Mouse (Mus musculus): ENCODE results near the gene Ndufs2. TPM values are rescaled to one million over a fixed set of nuclear protein-coding genes. Genes with fewer than 3 reads are reported as not detected.

The Ndufs2 gene
- 100 to 1,000 TPM; 285 to 306 (median 298) TPM for total RNA-seq (2022)

DNA sequence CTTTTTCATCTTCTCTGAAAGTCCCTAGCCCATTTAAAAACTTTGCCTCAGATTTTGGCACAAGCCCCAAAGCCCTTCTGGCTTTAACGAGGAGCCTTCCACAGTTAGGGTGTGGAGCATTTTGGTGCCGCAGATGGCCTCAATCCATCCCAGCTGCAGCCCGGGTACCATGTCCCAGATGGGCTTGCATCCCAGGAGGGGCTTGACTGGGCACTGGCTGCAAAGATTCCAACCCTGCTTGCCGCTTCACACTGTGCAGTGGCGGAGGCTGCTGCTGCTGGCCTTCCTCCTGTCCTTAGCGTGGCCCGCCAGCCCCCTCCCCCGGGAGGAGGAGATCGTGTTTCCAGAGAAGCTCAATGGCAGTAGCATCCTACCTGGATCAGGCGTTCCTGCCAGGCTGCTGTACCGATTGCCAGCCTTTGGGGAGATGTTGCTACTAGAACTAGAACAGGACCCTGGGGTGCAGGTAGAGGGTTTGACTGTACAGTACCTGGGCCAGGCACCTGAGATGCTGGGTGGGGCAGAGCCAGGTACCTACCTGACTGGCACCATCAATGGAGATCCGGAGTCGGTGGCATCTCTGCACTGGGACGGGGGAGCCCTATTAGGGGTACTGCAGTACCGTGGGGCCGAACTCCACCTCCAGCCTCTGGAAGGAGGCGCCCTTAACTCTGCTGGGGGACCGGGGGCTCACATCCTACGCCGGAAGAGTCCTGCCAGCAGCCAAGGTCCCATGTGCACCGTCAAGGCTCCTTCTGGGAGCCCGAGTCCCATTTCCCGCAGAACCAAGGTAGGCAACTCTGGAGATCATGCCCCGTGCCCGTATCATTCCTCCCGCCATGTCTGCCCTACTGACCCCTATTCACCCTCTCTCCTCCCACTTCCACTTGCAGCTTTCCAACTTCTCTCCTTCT, at the start of gene Ndufs2:
TSS of gene Ndufs2 (minus strand) at position 709 of the 914 bp plus-strand sequence.
- DNase-seq (ENCODE audit: low spot score in 2 of 2) = no peak

DNA sequence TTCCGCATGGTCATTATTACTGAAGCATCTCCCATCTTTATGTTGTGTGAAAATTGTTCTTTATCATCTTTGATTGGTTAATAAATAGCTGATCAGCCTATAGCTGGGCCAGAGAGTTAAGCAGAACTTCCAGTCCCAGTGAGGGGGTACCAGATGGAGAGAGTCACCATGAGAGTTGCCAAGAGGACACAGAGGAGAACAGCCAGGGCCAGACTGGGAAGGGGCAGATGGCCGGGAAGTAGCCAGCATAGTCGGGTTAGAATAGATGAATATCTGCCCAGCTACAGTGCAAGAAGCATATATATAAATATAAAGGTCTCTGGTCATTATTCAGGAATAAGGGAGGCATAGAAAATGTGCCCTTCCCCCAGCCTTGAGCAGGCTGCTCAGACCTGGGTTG, 47.0 kb upstream of the Ndufs2 start:
- no peak for DNase-seq (ENCODE audit: low spot score in 2 of 2)

- DNase-seq (ENCODE audit: low spot score in 2 of 2) = no peak
These were observed 43.8 kb upstream of the Ndufs2 start for GRCm38 (mm10) chr1:171295063-171295402.

- peak; percentile 80 to 84 for DNase-seq (ENCODE audit: low spot score in 2 of 2)
These were observed 43.3 kb upstream of the Ndufs2 start, which contains the start of gene Ufc1 for GRCm38 (mm10) chr1:171294298-171295062. Ufc1 (minus strand) TSS chr1:171295024.

DNA sequence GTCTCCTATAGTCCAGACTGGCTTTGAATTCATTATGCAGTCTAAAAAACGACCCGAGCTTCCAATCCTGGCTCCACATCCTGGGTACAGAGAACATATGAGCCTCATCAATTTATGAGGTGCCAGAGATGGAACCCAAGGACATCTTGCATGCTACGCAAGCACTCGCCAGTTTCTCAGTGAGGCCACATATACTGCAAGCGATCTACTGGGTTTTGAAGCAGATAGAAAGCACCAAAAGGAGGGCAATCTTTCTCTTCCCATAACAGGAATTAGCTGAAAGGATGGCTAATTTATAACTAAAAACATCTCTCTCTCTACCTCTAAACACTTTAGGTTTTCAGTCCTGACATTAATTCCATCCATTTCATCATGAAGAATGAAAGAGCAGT, 42.7 kb upstream of the Ndufs2 start:
- no peak for DNase-seq (ENCODE audit: low spot score in 2 of 2)

GRCm38 (mm10) chr1:171293351-171293750, 42.2 kb upstream of the Ndufs2 start:
- DNase-seq (ENCODE audit: low spot score in 2 of 2) = no peak

DNA sequence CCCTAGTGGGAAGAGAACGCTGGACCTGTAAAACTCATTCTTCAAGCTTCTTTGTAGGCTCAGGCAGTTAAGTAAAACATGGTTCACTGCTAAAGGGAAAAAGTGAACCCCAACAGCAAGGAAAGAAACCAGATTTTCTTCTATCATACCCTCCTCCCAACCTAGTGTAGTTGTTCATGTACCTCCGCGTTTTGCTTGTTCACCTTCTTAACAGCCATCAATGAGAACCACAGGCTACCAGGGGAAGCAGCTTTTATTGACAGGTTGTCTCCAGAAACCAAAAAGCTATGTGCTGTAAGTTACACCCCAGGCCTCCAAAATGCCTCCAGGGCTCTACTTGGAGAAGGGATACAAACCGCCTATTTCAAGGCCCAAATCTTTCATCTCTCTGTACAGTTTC, 37.1 kb upstream of the Ndufs2 start:
- no peak for DNase-seq (ENCODE audit: low spot score in 2 of 2)

DNA sequence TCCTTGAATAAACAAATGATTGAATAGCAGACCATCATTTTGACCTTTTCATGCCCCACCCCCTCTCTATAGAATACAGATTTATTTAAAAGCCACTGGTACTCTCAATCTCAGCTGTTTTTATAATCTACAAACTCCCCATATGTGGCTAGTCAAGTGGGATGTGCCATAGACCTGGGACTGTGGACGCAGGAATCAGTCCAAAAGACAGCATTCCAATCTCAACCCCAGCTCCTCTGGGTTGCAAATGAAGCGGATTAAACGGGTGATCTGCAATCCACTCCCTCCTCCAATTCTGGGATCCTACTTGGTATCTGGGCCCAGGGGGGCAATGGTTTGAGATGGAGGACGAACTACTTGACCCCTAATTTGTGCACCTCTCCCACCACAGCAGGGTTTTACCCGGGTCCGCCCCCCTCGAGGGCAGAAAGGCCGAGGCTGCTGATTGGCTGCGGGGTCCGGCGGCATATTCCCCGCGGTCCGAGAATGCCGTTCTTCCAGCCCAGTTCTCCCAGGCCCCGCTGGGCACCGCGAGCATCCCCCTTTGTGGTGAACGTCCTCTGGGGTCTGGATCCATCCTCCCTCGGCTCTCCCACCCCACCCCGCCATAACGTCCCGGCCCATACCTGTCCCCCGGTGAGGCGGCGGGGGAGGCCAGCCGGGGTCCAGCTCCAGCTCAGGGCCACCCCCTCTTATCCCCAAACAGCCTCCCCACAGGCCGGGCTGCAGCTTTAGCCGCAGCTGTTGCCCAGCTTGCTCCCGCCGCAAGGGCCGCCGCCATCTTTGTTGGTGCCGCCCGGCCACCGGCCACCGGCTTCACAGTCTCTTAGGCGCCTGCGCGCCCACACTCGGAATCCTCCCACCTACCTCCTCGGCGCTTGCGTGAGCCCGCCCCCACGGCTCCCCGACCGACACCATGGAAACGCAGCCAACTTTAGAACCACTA, 36.2 kb upstream of the Ndufs2 start, which contains the start of gene Usp21:
TSS of gene Usp21 (minus strand) at position 856 of the 946 bp plus-strand sequence.
- DNase-seq (ENCODE audit: low spot score in 2 of 2) = peak; percentile 85 to 95

DNA sequence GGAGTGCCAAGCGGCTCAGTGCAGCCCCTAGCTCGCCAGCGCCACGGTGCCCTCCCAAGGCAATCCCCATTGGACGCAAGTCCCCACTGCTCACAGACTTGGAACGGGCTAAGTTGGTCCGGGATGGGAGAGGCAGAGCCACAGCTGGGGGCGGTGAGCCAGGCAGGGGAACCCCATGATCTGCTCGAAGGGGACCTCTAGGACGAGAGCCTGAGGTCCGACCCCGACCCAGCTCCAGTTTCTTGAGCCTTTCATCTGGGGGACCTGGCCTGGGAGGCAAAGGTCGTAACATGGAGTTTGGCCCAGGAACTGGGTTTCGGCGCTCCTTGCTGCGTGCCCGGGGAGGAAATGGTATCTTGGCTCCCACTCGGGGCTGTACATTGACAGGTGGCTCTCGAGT, 35.3 kb upstream of the Ndufs2 start:
- DNase-seq (ENCODE audit: low spot score in 2 of 2) = no peak

GRCm38 (mm10) chr1:171285096-171285892, 34.1 kb upstream of the Ndufs2 start:
- no peak for DNase-seq (ENCODE audit: low spot score in 2 of 2)

- DNase-seq (ENCODE audit: low spot score in 2 of 2) = no peak
These were observed 33.3 kb upstream of the Ndufs2 start for GRCm38 (mm10) chr1:171284491-171284890.

DNA sequence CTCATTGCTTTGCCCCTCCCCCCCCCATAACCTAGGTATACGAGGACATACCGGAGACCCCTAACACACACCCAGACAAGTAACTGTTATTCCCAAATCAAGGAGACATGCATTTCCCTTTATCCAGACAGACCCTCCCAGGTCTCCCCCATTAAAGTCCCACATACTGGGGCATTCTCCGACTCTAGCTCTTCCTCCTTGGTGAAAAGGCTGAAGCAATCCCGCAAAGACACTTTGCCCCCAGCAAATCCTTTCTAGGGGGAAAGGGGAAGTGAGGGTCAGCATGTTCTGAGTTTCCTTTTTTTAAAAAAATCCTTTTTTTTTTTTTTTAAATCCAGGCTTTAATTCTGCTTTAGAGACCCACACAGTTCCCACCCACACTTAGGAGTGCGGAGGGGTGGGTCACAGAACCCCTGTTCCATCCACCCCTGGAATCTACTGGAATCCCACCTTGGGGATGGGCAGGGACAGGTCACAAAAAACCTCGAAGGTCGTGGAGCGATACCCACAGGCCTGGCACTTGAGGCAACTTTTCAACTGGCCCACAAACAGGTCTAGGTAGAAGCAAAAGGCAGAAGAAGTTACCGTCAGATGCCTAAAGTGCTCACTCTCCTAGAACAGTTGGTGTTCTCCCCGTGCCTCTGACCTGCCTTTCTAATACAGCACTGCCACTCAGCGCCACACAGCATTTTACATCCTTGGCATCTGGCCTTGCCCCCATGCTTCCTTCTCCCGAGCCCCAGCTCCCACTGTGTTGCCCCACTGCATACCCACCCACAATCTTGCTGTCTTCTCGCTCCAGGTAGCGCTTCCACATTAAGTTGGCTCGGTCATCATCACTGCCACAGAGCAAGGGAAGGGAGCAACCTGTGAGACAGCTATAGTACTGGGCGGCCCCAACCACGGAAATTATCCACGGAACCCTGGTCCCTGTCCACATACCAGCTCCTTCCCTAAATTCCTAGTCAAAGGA, 32.3 kb upstream of the Ndufs2 start:
- DNase-seq (ENCODE audit: low spot score in 2 of 2) = peak in 1 of 2 experiments; percentile 18

- peak in 1 of 2 experiments; percentile 18 for DNase-seq (ENCODE audit: low spot score in 2 of 2)
These were observed 31.1 kb upstream of the Ndufs2 start for GRCm38 (mm10) chr1:171282086-171282805.

DNA sequence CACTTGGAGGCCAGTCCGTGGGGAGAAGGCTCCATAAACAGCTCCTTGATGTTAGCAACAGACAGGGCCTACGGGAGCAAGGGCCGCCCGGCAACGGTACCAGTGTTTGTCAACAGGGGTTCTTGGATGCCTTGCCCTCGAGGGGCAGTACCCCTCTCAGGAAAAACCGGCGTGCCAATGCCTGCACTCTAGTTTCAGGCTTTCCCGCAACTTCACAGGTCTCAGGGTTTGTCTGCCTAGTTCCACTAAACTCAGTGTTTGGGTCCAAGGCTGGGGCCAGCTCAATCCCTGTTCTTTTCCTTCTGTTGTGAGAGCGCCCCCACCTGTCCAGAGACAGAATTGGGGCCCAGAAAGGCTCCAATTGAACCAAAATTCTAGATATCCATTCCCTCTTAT, 30.3 kb upstream of the Ndufs2 start:
- DNase-seq (ENCODE audit: low spot score in 2 of 2) = peak; percentile 43 to 74

- peak; percentile 75 to 95 for DNase-seq (ENCODE audit: low spot score in 2 of 2)
These were observed 29.8 kb upstream of the Ndufs2 start, which contains the start of gene Ppox for GRCm38 (mm10) chr1:171280916-171281527. Ppox (minus strand) TSS chr1:171281186.

GRCm38 (mm10) chr1:171280250-171280915, 29.2 kb upstream of the Ndufs2 start:
- DNase-seq (ENCODE audit: low spot score in 2 of 2) = peak in 1 of 2 experiments; percentile 7

GRCm38 (mm10) chr1:171279721-171280120, 28.5 kb upstream of the Ndufs2 start:
- DNase-seq (ENCODE audit: low spot score in 2 of 2) = no peak

Measured in left cerebral cortex, adult 8-10 months (tissue).